Mouse (Mus musculus) erythroblast, embryonic 14.5 days (primary cell): Measurements from ENCODE around the gene Nav3.

Experiments
- GATA1 ChIP-seq: IDR thresholded peaks from 2 replicates; pipeline ENCODE4 v1.6.1; 2012; ENCODE audit warnings: low read length, inconsistent platforms, mixed read lengths
- TAL1 ChIP-seq: IDR thresholded peaks from 3 replicates; pipeline ENCODE4 v1.6.1; 2012; ENCODE audit warnings: low read length, inconsistent platforms, mixed read lengths

DNA sequence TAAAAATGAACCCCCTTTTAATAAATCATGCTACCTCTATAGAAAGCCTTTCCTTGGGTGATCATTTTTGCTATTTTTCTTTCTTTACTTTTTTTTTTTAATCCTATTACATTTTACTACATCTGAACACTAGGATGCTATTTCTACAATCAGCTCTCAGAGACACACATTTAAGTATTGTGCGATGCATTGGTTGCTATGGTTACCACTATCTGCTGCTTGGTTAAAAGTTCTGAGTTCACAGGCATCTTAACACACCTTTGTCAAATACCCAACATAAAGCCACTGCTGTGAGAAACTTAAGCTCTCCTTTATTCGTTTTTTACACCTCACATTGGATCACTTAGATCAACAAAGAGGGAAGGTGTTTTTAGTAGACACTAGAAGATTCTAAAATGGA lies 338.7 kb downstream of the Nav3 start:
- no peak for TF ChIP-seq TAL1
- TF ChIP-seq GATA1 = no peak
